Comparison of ENCODE assay signal across 13 mouse cellular contexts in genomic region chr8:75047784-75048183, GRCm38 (mm10).
"Had no signal": no experiment of that assay in that cellular context is flagged by ENCODE, and none has a peak within 500 bp of the region (broad histone marks: within the 10 kb centered on the region; RNA-seq: fewer than 3 reads in every experiment).

No protein-coding gene starts in this region.

- DNase-seq: lung, adult 18-20 months; lung, embryonic 14.5 days; lung, postnatal 10 days; lung, postnatal 4 days; midbrain, embryonic 14.5 days; retina, postnatal 1 day; right cerebral cortex, adult 18-20 months; right cerebral cortex, postnatal 25 days; right cerebral cortex, postnatal 4 days; spleen, adult 18-20 months; thymus, adult 18-20 months; thymus, postnatal 14 days; thymus, postnatal 36 days had no signal
